Mouse (Mus musculus) heart, adult 2 months (tissue): ENCODE results near the gene Zfp207.

ENCODE experiments used
- CTCF ChIP-seq: fragments of 200-600 bp; IDR thresholded peaks from 2 replicates; pipeline ENCODE4 v1.8.1; 2022; ENCODE audit warnings: antibody characterized with exemption, mild to moderate bottlenecking, moderate library complexity
- EP300 ChIP-seq: fragments of 200-500 bp; IDR thresholded peaks from 2 replicates; pipeline ENCODE4 v1.6.1; 2011; ENCODE audit warnings: low read depth, low read length, control low read depth; ENCODE audit not compliant: insufficient read depth
- POLR2A ChIP-seq: fragments of 200-500 bp; IDR thresholded peaks from 2 replicates; pipeline ENCODE4 v1.6.1; 2011; ENCODE audit warnings: mild to moderate bottlenecking, low read depth, low read length, control low read depth; ENCODE audit not compliant: insufficient read depth

DNA sequence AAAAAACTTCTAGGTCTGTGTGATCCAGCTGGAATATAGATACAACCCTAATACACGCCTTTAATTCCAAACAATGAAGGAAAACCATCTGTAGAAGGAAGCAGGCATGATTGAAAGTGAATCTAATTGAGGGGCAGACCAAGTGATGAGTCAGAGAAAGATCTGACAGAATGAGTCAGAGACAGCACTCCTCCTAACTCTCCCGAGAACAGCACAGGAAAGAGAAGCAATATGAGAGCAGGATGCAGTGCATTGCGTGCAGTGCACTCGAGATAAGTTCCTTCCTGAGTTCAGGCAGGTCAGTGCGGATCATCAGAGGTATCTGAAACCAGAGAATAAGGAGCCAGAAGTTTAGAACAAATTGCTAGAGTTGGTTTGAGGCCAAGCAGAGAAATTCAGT is 34.0 kb downstream of the Zfp207 start:
- TF ChIP-seq CTCF (no peak), POLR2A (no peak), EP300 (no peak)
